Mouse (Mus musculus) stomach, embryonic 15.5 days (tissue): Measurements from ENCODE around the gene Gm17359. TPM values are rescaled to one million over a fixed set of nuclear protein-coding genes. Genes with fewer than 3 reads are reported as not detected.
A peak's percentile ranks its signal among the peaks of the same experiment; 100 is the strongest.

Experiments
- ATAC-seq: fragments of 200-750 bp; cut with Nextera tagmentation; 2 replicates; pipeline ENCODE4 v1.8.0; 2017; ENCODE audit warnings: low read depth, moderate number of reproducible peaks, moderate TSS enrichment; ENCODE audit not compliant: insufficient read depth, low FRiP score
- H3K27ac ChIP-seq: fragments of 300-500 bp; sonication (generic); 2 replicates; pipeline ENCODE4 v1.5.1; 2015; ENCODE audit warnings: mild to moderate bottlenecking, inconsistent platforms
- H3K27me3 ChIP-seq: fragments of 300-500 bp; sonication (generic); replicated peaks from 2 replicates; pipeline ENCODE4 v1.6.1; 2015; ENCODE audit warnings: inconsistent platforms
- H3K36me3 ChIP-seq: fragments of 300-500 bp; sonication (generic); 2 replicates; pipeline ENCODE4 v1.6.1; 2015; ENCODE audit warnings: inconsistent platforms
- H3K4me1 ChIP-seq: fragments of 300-500 bp; sonication (generic); 2 replicates; pipeline ENCODE4 v1.6.1; 2015; ENCODE audit warnings: inconsistent platforms
- H3K4me2 ChIP-seq: fragments of 300-500 bp; sonication (generic); 2 replicates; pipeline ENCODE4 v1.6.1; 2015; ENCODE audit warnings: mild to moderate bottlenecking, inconsistent platforms
- H3K4me3 ChIP-seq: fragments of 300-500 bp; sonication (generic); replicated peaks from 2 replicates; pipeline ENCODE4 v1.5.1; 2015; ENCODE audit warnings: inconsistent platforms
- H3K9ac ChIP-seq: fragments of 300-500 bp; sonication (generic); 2 replicates; pipeline ENCODE4 v1.6.1; 2015; ENCODE audit warnings: inconsistent platforms
- H3K9me3 ChIP-seq: fragments of 300-500 bp; sonication (generic); 2 replicates; pipeline ENCODE4 v1.6.1; 2016; ENCODE audit warnings: inconsistent platforms
- WGBS: fragments of 180-500 bp; shearing (Covaris S2); methylation state at CpG from one replicate; pipeline ENCODE4 v1.1.7; 2015; 5-methylcytosine and 5-hydroxymethylcytosine counted together
- polyA plus RNA-seq: library from polyadenylated mRNA; unstranded; fragments of >200 nt; fragmentation: Nextera tagmentation; extraction: Ambion mirVana; gene quantifications from 2 replicates; pipeline ENCODE4 v1.2.1, GENCODE M21; 2015

Gm17359 gene
- polyA plus RNA-seq, 1 experiment from 2014 or later: not detected

DNA sequence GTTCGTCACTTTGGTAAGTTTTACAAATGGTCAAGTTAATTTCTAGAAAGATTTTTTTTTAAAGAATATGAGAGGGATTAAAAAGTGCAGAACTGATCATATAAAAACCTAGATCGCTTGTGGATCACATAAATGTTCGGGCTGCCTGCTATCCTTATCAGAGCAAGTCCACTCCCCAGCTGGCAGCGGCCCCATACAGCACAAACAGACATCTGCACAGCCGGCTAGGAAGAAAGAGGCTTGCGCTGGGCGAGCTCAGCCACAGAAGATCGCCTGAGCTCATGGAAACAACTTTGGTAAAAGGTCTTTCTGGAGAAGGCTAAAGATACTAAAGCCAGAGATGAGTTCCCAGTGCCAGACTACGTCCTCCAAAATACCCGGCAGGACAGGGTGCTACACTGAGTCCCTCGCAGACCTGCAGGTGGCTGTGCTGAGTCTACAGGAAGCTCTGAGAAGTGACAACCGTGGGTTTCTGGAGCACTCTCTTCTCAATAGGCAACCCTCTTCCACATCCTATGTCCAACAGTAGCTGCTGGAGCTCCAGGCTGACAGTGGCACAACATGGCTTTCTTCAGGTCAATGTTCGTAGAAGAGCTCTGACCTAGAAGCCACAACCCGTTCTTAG, 122.3 kb downstream of the Gm17359 start:
- no peak overlapping the region for H3K27ac ChIP-seq
- H3K4me3 ChIP-seq: no peak overlapping the region
- WGBS: 82% methylated on average over 14 of the region's 14 CpGs
- H3K4me1 ChIP-seq: no peaks in the 10 kb centered on the region
- H3K9ac ChIP-seq: no peak overlapping the region
- ATAC-seq: no peak
- no peaks in the 10 kb centered on the region for H3K9me3 ChIP-seq
- H3K27me3 ChIP-seq: no peaks in the 10 kb centered on the region
- H3K4me2 ChIP-seq: no peak overlapping the region
- peaks cover 10% of the 10 kb centered on the region; the same call in 1 of the 2 replicates for H3K36me3 ChIP-seq

- Histone ChIP-seq H3K27ac (no peak overlapping the region), H3K4me1 (no peaks in the 10 kb centered on the region), H3K4me2 (no peak overlapping the region), H3K27me3 (no peaks in the 10 kb centered on the region), H3K4me3 (no peak overlapping the region), H3K9me3 (no peaks in the 10 kb centered on the region), H3K36me3 (peaks cover 12% of the 10 kb centered on the region), H3K9ac (no peak overlapping the region)
- ATAC-seq: no peak
- 97% methylated on average over 5 of the region's 5 CpGs for WGBS
Measured at GRCm38 (mm10) chr3:79469440-79469839, 133.0 kb downstream of the Gm17359 start.

- 96% methylated on average over 5 of the region's 5 CpGs for WGBS
- no peaks in the 10 kb centered on the region for H3K4me1 ChIP-seq
Measured at GRCm38 (mm10) chr3:79472362-79472761, 135.9 kb downstream of the Gm17359 start.

GRCm38 (mm10) chr3:79474911-79475310, 138.4 kb downstream of the Gm17359 start:
- Histone ChIP-seq H3K4me3 (no peak overlapping the region), H3K27ac (no peak overlapping the region), H3K27me3 (no peaks in the 10 kb centered on the region), H3K4me2 (no peak overlapping the region), H3K4me1 (no peaks in the 10 kb centered on the region), H3K9me3 (no peaks in the 10 kb centered on the region), H3K9ac (no peak overlapping the region), H3K36me3 (peaks cover 12% of the 10 kb centered on the region; the same call in 1 of the 2 replicates)
- no peak for ATAC-seq
- WGBS: 75% methylated on average over 4 of the region's 4 CpGs

More at GRCm38 (mm10) chr3:79472362-79472761, 135.9 kb downstream of the Gm17359 start:
- Histone ChIP-seq H3K4me2 (no peak overlapping the region), H3K27ac (no peak overlapping the region), H3K9ac (no peak overlapping the region), H3K36me3 (peaks cover 6% of the 10 kb centered on the region; the same call in 1 of the 2 replicates), H3K4me3 (no peak overlapping the region), H3K9me3 (no peaks in the 10 kb centered on the region), H3K27me3 (no peaks in the 10 kb centered on the region)
- no peak for ATAC-seq

DNA sequence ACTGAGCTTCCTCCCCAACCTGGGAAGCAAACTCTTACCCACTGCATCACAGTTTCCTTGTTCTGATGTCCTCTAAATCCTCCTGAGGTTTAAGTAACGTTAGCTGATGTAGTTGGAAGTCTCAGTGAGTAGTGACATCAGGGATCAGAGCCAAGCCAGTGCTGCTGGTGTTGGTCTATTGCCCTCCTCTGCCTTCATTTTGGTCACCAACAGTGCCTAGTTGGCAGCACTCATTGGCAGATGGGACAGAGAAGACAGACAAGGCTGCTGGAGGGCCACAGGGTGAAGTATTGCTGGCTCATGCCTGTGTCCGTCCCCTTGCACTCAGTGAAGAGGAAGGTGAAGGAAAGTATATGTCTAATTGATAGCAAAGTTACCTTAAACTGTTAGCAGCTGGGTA, 139.5 kb downstream of the Gm17359 start:
- ATAC-seq: no peak
- Histone ChIP-seq H3K36me3 (peaks cover 16% of the 10 kb centered on the region; the same call in 1 of the 2 replicates), H3K9ac (no peak overlapping the region), H3K27me3 (no peaks in the 10 kb centered on the region), H3K27ac (no peak overlapping the region), H3K4me2 (no peak overlapping the region), H3K4me3 (no peak overlapping the region), H3K4me1 (no peaks in the 10 kb centered on the region), H3K9me3 (no peaks in the 10 kb centered on the region)
- WGBS: 75% methylated on average over 2 of the region's 2 CpGs

- H3K36me3 ChIP-seq: peaks cover 23% of the 10 kb centered on the region
- H3K9ac ChIP-seq: no peak overlapping the region
- H3K4me2 ChIP-seq: no peak overlapping the region
- no peaks in the 10 kb centered on the region for H3K27me3 ChIP-seq
- H3K9me3 ChIP-seq: no peaks in the 10 kb centered on the region
- no peaks in the 10 kb centered on the region for H3K4me1 ChIP-seq
- H3K27ac ChIP-seq: no peak overlapping the region
- no peak overlapping the region for H3K4me3 ChIP-seq
- WGBS: 79% methylated on average over 8 of the region's 8 CpGs
- no peak for ATAC-seq
Measured at GRCm38 (mm10) chr3:79478400-79478799, 141.9 kb downstream of the Gm17359 start.

DNA sequence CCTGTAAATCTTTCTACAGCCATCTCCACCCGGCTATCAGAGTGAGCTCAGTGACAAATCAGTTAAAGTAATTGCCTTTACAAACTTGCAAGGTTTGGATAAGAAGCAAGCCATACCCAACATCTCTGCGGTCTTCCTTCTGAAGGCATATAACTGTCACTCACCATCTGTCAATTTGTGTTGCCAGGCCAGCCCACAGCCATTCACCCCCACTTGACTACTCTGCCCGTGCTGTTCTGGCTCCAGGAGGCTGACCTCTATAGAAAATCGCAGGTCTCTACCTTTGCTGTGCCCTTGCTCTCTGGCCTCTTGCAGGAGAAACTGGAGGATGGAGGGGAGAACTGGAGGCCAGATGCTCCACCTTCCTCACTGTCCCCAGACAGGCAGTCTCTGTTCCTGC, 142.4 kb downstream of the Gm17359 start:
- WGBS: 75% methylated on average over 4 of the region's 4 CpGs
- H3K36me3 ChIP-seq: peaks cover 23% of the 10 kb centered on the region
- no peaks in the 10 kb centered on the region for H3K27me3 ChIP-seq
- H3K4me1 ChIP-seq: no peaks in the 10 kb centered on the region
- H3K4me2 ChIP-seq: no peak overlapping the region
- H3K27ac ChIP-seq: no peak overlapping the region
- no peak overlapping the region for H3K4me3 ChIP-seq
- no peak overlapping the region for H3K9ac ChIP-seq
- ATAC-seq: no peak
- H3K9me3 ChIP-seq: no peaks in the 10 kb centered on the region

GRCm38 (mm10) chr3:79484286-79485063, 148.0 kb downstream of the Gm17359 start:
- WGBS: 81% methylated on average over 16 of the region's 16 CpGs
- no peaks in the 10 kb centered on the region for H3K4me1 ChIP-seq
- no peak overlapping the region for H3K9ac ChIP-seq
- H3K9me3 ChIP-seq: no peaks in the 10 kb centered on the region
- H3K36me3 ChIP-seq: peaks cover 11% of the 10 kb centered on the region
- no peaks in the 10 kb centered on the region for H3K27me3 ChIP-seq
- H3K27ac ChIP-seq: no peak overlapping the region
- H3K4me2 ChIP-seq: no peak overlapping the region
- no peak overlapping the region for H3K4me3 ChIP-seq
- ATAC-seq: no peak

DNA sequence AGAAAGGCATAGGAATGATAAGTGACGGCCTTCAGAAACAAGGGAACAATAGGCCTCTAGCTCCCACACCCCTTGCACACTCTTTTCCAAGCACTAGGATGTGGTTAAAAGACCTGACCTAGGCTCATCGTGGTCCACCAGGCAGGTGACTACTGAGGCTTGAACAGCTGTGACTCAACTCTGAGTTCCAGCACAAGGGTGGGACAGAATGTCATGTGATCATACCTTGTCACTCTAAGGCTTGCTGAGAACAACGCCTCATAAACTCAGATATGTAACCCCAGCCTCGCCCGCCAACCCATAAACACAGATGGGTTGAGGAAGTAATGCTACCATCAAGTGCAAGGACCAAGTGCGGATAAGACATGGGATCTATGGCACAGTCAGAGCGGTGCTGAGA, 151.6 kb downstream of the Gm17359 start:
- no peaks in the 10 kb centered on the region for H3K9me3 ChIP-seq
- 94% methylated on average over 7 of the region's 7 CpGs for WGBS
- H3K4me1 ChIP-seq: no peaks in the 10 kb centered on the region
- H3K9ac ChIP-seq: no peak overlapping the region
- no peak for ATAC-seq
- H3K36me3 ChIP-seq: peaks cover 5% of the 10 kb centered on the region
- no peak overlapping the region for H3K27ac ChIP-seq
- no peaks in the 10 kb centered on the region for H3K27me3 ChIP-seq
- H3K4me2 ChIP-seq: no peak overlapping the region
- no peak overlapping the region for H3K4me3 ChIP-seq

- no peaks in the 10 kb centered on the region for H3K9me3 ChIP-seq
- peaks cover 5% of the 10 kb centered on the region for H3K36me3 ChIP-seq
- 81% methylated on average over 5 of the region's 5 CpGs for WGBS
- no peaks in the 10 kb centered on the region for H3K4me1 ChIP-seq
- H3K9ac ChIP-seq: no peak overlapping the region
- ATAC-seq: peak; percentile 63; the same call in 1 of the 2 replicates
- H3K4me2 ChIP-seq: no peak overlapping the region
- H3K27ac ChIP-seq: no peak overlapping the region
- H3K27me3 ChIP-seq: no peaks in the 10 kb centered on the region
- H3K4me3 ChIP-seq: no peak overlapping the region
Measured at GRCm38 (mm10) chr3:79490102-79490501, 153.6 kb downstream of the Gm17359 start.

DNA sequence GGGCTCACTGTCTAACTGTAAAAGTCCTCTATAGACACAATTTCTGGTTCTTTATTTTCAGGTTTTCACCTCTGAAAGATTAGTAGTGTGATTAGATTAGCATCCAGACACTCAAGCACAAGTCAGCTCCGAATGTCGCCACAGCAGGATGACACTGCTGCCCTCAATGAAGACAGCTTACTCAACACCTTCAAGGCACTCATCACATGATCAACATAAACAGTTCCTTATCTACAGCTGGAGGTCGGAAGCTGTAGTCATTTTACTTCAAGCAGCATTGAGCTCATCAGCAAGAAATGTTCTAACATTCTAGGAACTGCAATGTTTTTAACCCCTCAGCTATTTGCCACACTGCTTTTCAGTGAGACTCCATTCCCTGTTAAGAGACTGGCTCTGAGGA, 155.2 kb downstream of the Gm17359 start:
- H3K9me3 ChIP-seq: no peaks in the 10 kb centered on the region
- no peak for ATAC-seq
- no peaks in the 10 kb centered on the region for H3K4me1 ChIP-seq
- H3K4me2 ChIP-seq: no peak overlapping the region
- H3K4me3 ChIP-seq: no peak overlapping the region
- no peak overlapping the region for H3K27ac ChIP-seq
- no peaks in the 10 kb centered on the region for H3K27me3 ChIP-seq
- H3K36me3 ChIP-seq: peaks cover 5% of the 10 kb centered on the region
- H3K9ac ChIP-seq: no peak overlapping the region
- 72% methylated on average over 3 of the region's 3 CpGs for WGBS

GRCm38 (mm10) chr3:79493064-79493463, 156.6 kb downstream of the Gm17359 start:
- Histone ChIP-seq H3K9ac (no peak overlapping the region), H3K27ac (no peak overlapping the region), H3K36me3 (peaks cover 5% of the 10 kb centered on the region), H3K27me3 (no peaks in the 10 kb centered on the region), H3K4me2 (no peak overlapping the region), H3K9me3 (no peaks in the 10 kb centered on the region), H3K4me1 (no peaks in the 10 kb centered on the region), H3K4me3 (no peak overlapping the region)
- WGBS: 94% methylated on average over 10 of the region's 10 CpGs
- ATAC-seq: no peak
